Mouse (Mus musculus) cerebellum, postnatal 14 days (tissue): ENCODE results near the gene Blcap.

Experiments
- DNase-seq, 2 experiments: peaks; one replicate each; pipeline ENCODE4 v3.0.0; 2021; ENCODE audit warnings: mixed read lengths in 2 of 2

The Blcap gene

DNA sequence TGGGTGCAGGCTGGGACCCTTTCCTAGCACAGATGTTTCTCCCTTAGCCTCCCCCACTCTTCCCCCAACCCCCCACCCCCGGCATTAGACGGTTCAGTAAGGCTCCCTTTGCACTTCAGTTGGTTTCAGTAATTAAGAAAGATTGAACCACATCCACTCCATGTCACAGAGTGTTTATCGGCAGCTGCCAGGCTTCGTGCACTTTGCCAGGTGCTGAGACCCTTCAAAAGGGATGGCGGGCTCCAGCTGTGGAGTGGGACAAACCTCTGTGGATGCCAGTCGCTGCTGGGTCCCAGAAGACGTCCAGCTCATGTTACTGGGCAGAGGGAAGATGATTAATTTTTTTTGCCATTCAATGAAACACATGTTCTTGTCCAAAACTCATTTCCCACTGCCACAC lies 52.6 kb downstream of the Blcap start:
- DNase-seq = no peak

DNA sequence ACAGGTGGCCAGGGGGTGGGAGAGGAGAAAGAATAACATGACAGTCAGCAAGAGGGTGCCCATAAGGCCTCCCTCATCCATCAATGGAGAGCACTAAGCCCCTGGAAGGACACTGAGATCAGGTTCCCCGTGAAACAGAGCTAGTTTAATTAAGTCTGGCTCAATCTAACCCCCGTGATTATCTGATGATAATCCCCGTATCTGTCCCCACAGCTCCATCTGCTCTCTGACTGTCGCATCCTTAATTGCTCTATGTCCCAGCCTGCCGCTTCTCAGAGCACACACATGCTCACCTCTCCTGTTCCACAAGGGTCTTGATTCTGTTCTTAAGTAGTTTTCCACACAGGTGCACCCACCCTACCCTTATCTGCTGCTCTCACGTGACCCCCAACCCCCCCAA lies 53.5 kb downstream of the Blcap start:
- no peak for DNase-seq

DNA sequence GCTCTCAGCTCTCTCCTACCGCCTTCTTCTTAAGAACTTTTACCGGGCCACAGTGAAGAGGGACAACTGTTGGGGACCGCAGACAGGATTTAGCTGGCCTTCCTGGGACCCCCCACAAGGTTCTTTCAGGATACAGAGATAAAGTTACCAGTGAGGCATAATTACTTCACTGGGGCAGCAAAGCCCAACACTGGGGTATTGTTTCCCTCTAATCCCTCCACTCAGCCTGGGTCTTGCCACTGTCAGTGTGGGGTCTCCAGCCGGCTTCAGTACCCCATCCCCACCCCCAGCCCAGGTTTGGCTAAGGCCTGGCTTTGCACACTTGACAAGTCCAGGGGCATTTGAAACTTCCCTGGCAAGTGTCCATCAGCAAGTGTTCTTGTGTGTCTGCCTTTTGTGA lies 56.7 kb downstream of the Blcap start:
- DNase-seq = no peak

DNA sequence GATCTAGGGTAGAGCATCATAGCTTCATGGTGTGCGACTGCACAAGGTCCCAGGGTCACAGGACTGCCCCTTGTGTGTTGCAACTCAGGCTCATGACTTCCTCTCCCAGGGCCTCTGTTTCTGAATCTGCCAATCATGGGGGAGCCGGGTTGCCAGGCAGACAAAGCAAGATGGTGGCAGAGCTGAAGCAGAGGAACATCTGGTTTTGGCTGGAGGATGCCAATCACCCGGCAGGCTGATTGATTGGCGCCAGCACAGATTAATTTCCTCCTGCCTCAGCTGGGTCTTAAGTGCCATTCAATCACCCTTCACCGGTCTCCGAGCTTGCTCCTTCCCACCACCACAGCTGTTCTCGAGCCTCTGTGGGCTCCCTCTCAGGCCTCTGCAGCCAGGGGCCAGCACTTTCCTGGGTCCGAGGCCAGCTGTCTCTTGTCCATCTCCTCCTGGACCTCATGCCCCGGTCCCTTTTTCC lies 57.3 kb downstream of the Blcap start:
- no peak for DNase-seq

DNA sequence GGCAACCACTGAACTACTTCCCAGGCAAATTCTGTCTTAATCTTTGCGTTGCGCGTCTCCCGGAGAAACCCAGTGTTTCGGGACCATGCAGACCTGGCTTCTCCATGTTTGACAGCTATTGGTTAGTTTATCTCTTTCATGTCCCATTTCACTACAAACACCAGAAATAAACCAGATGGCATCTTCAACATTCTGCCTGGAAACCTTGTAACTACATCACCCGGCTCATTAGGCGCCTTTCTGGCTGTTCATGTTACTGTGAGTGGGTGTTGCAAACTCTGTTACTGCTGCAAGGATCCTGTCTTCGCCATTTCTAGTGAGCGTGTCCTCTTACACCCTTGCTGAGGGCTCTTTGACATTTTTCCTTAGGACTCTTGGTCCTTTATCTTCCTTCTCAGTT lies 58.2 kb downstream of the Blcap start:
- DNase-seq = no peak

DNA sequence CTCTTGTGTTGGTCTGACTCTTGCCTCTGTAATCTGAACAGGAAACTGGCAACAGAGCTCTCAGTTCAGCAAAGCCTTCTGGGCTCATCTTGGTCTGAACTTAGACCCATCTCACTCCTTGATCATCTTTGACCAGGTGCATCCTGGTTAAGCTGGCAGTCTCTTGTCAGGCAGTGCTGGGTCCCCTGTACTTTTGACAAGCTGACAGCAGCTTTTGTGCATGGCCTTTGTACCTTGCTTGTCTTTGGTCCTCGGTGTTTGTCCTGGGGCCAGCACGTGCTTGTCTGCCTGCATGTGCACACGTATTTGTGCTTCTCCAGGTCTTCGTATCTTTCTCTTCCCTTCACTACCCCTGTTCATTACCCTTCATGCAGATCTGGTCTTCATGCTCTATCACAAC lies 61.0 kb downstream of the Blcap start:
- no peak for DNase-seq

DNA sequence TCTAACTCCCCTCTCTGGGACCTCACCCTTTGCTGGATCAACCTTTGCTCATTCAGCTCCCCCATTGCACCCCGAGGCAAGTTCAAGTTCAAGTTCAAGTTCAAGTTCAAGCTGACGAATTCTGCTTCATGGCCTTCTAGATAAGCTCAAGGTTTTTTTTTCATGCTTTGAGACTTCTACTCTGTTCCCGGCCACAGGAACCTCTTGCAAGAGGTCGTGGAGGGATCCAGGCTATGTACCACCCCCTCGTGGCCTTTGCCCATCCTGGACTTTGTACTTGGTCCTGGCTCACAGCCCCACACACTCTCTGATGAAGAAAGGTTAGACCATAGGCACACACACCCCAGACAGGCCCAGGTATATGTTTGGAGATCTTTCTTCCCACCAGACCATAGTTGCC lies 61.9 kb downstream of the Blcap start:
- no peak for DNase-seq

DNA sequence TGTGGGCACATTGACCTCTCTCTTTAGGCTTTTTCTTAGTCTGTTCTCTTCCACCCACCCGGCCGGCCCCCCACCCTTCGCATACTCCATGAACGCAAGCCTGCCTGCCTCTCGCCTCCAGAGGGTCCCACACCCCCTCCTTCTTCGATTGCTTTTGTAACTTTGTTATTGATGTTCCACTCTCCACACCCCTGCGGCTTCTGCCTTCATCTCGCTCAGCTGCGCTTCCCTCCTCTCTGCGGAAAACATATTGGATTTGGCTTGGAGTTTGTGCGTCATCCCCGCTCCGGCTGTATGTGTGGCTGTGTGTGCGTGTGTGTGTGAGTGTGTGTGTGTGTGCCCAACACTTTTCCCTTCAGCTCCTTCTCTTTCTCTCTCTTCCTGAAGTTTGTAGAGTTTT lies 64.3 kb downstream of the Blcap start:
- no peak for DNase-seq
